11 mouse cellular contexts compared by ENCODE assay signal in the genomic region with DNA sequence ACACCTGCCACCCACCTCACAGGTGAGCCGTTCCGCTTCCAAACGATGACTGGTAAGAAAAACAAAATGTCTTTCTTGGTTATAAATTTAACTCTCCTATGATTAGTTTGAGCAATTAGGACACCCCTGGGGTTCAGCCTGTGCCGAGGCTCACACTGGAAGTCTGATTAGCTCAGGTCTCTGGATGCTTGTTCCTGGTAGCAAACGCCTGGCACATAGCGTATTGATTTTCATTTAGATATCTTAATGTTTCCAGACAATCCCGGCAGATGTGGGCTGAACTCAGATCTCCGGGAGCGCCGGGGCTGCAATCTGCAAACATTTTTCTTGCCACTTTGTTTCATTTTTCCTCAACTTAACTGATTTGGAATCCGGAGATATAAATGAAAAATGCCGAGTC.
"Had no signal": no experiment of that assay in that cellular context is flagged by ENCODE, and none has a peak within 500 bp of the region (broad histone marks: within the 10 kb centered on the region; RNA-seq: fewer than 3 reads in every experiment).

No protein-coding gene starts in this region.

- ATAC-seq: intestine, postnatal 0 days; liver, embryonic 12.5 days had no signal

- H3K4me3 ChIP-seq: left cerebral cortex, adult 2 months; limb, embryonic 15.5 days; liver, embryonic 12.5 days; midbrain, embryonic 10.5 days; midbrain, embryonic 15.5 days had no signal

- H3K27me3 ChIP-seq: limb, embryonic 15.5 days; liver, embryonic 12.5 days; midbrain, embryonic 15.5 days had no signal

- H3K36me3 ChIP-seq: limb, embryonic 15.5 days; liver, embryonic 12.5 days; midbrain, embryonic 10.5 days; midbrain, embryonic 15.5 days had no signal

- H3K27ac ChIP-seq: left cerebral cortex, adult 2 months; limb, embryonic 15.5 days; liver, embryonic 12.5 days; midbrain, embryonic 10.5 days had no signal

- DNase-seq: lung, postnatal 10 days; lung, postnatal 4 days; right cerebral cortex, postnatal 14 days; thymus, postnatal 36 days had no signal

- H3K4me2 ChIP-seq: limb, embryonic 15.5 days; liver, embryonic 12.5 days; lung, embryonic 14.5 days; midbrain, embryonic 15.5 days had no signal

- H3K9me3 ChIP-seq: limb, embryonic 15.5 days; liver, embryonic 12.5 days; midbrain, embryonic 10.5 days; midbrain, embryonic 15.5 days had no signal

- H3K9ac ChIP-seq: limb, embryonic 15.5 days; liver, embryonic 12.5 days; lung, embryonic 14.5 days; midbrain, embryonic 15.5 days had no signal
